Mouse (Mus musculus): Measurements from ENCODE around the gene Clcn5. TPM values are rescaled to one million over a fixed set of nuclear protein-coding genes. Genes with fewer than 3 reads are reported as not detected.
A peak's percentile ranks its signal among the peaks of the same experiment; 100 is the strongest.

The Clcn5 gene
- polyA plus RNA-seq (2015; fragmentation: Nextera tagmentation; extraction: Ambion mirVana) = 11.7 and 12.7 TPM in 2 replicates

- ATAC-seq (ENCODE audit: insufficient read depth, low FRiP score) = peak; percentile 98
- Histone ChIP-seq H3K4me2 (ENCODE audit: low read depth, low read length) (peak within 1 kb of the TSS; percentile 51), H3K36me3 (ENCODE audit: control insufficient read depth, insufficient read depth, low read length) (no peaks in the 10 kb centered on the region), H3K9ac (ENCODE audit: low read length) (peak within 1 kb of the TSS; percentile 80), H3K4me1 (ENCODE audit: control insufficient read depth, insufficient read depth, low read length) (no peaks in the 10 kb centered on the region), H3K9me3 (replicated peaks; ENCODE audit: control insufficient read depth, low read length) (no peaks in the 10 kb centered on the region), H3K27ac (ENCODE audit: low read length) (peak within 1 kb of the TSS; percentile 91), H3K4me3 (replicated peaks; ENCODE audit: low read length) (peak within 1 kb of the TSS; percentile 63), H3K27me3 (ENCODE audit: control insufficient read depth, insufficient read depth, low read length) (no peaks in the 10 kb centered on the region)
- 14% methylated on average over 43 of the region's 43 CpGs for WGBS
These were observed at the start of gene Clcn5 for GRCm38 (mm10) chrX:7319089-7319721. Gene Clcn5 (minus strand): TSS chrX:7319358.

- Histone ChIP-seq H3K4me3 (replicated peaks; ENCODE audit: low read length) (no peak overlapping the region), H3K4me1 (ENCODE audit: control insufficient read depth, insufficient read depth, low read length) (no peaks in the 10 kb centered on the region), H3K9ac (ENCODE audit: low read length) (no peak overlapping the region), H3K9me3 (replicated peaks; ENCODE audit: control insufficient read depth, low read length) (no peaks in the 10 kb centered on the region), H3K36me3 (ENCODE audit: control insufficient read depth, insufficient read depth, low read length) (no peaks in the 10 kb centered on the region), H3K27me3 (ENCODE audit: control insufficient read depth, insufficient read depth, low read length) (no peaks in the 10 kb centered on the region), H3K4me2 (ENCODE audit: low read depth, low read length) (no peak overlapping the region), H3K27ac (ENCODE audit: low read length) (no peak overlapping the region)
- WGBS = 46% methylated on average over 2 of the region's 2 CpGs
- ATAC-seq (ENCODE audit: insufficient read depth, low FRiP score) = no peak
These were observed 6.3 kb upstream of the Clcn5 start for GRCm38 (mm10) chrX:7325455-7325854.

GRCm38 (mm10) chrX:7322288-7322687 is 3.1 kb upstream of the Clcn5 start:
- WGBS = 12% methylated on average over 7 of the region's 7 CpGs
- H3K4me1 ChIP-seq (ENCODE audit: control insufficient read depth, insufficient read depth, low read length) = no peaks in the 10 kb centered on the region
- H3K27me3 ChIP-seq (ENCODE audit: control insufficient read depth, insufficient read depth, low read length) = no peaks in the 10 kb centered on the region
- H3K9me3 ChIP-seq (replicated peaks; ENCODE audit: control insufficient read depth, low read length) = no peaks in the 10 kb centered on the region
- no peak overlapping the region for H3K4me3 ChIP-seq (replicated peaks; ENCODE audit: low read length)
- H3K36me3 ChIP-seq (ENCODE audit: control insufficient read depth, insufficient read depth, low read length) = no peaks in the 10 kb centered on the region
- H3K27ac ChIP-seq (ENCODE audit: low read length) = no peak overlapping the region
- no peak for ATAC-seq (ENCODE audit: insufficient read depth, low FRiP score)
- no peak overlapping the region for H3K9ac ChIP-seq (ENCODE audit: low read length)
- no peak overlapping the region for H3K4me2 ChIP-seq (ENCODE audit: low read depth, low read length)

- no peak overlapping the region for H3K9ac ChIP-seq (ENCODE audit: low read length)
- no peaks in the 10 kb centered on the region for H3K36me3 ChIP-seq (ENCODE audit: control insufficient read depth, insufficient read depth, low read length)
- no peak for ATAC-seq (ENCODE audit: insufficient read depth, low FRiP score)
- no peaks in the 10 kb centered on the region for H3K9me3 ChIP-seq (replicated peaks; ENCODE audit: control insufficient read depth, low read length)
- H3K4me3 ChIP-seq (replicated peaks; ENCODE audit: low read length) = no peak overlapping the region
- no peak overlapping the region for H3K27ac ChIP-seq (ENCODE audit: low read length)
- WGBS = 62% methylated on average over 2 of the region's 2 CpGs
- H3K4me2 ChIP-seq (ENCODE audit: low read depth, low read length) = no peak overlapping the region
- no peaks in the 10 kb centered on the region for H3K27me3 ChIP-seq (ENCODE audit: control insufficient read depth, insufficient read depth, low read length)
- no peaks in the 10 kb centered on the region for H3K4me1 ChIP-seq (ENCODE audit: control insufficient read depth, insufficient read depth, low read length)
These were observed 1.4 kb upstream of the Clcn5 start for GRCm38 (mm10) chrX:7320571-7320970.

- Histone ChIP-seq H3K9me3 (replicated peaks; ENCODE audit: control insufficient read depth, low read length) (no peaks in the 10 kb centered on the region), H3K27ac (ENCODE audit: low read length) (peak overlapping the region; percentile 91), H3K4me1 (ENCODE audit: control insufficient read depth, insufficient read depth, low read length) (no peaks in the 10 kb centered on the region), H3K36me3 (ENCODE audit: control insufficient read depth, insufficient read depth, low read length) (no peaks in the 10 kb centered on the region), H3K4me2 (ENCODE audit: low read depth, low read length) (peak overlapping the region; percentile 51), H3K9ac (ENCODE audit: low read length) (peak overlapping the region; percentile 80), H3K4me3 (replicated peaks; ENCODE audit: low read length) (peak overlapping the region; percentile 63), H3K27me3 (ENCODE audit: control insufficient read depth, insufficient read depth, low read length) (no peaks in the 10 kb centered on the region)
- peak; percentile 72; the same call in 1 of the 2 replicates for ATAC-seq (ENCODE audit: insufficient read depth, low FRiP score)
- WGBS = 16% methylated on average over 37 of the region's 37 CpGs
These were observed 570 bp downstream of the Clcn5 start for GRCm38 (mm10) chrX:7318551-7319025.

- Histone ChIP-seq H3K27me3 (ENCODE audit: control insufficient read depth, insufficient read depth, low read length) (no peaks in the 10 kb centered on the region), H3K9ac (ENCODE audit: low read length) (no peak overlapping the region), H3K4me3 (replicated peaks; ENCODE audit: low read length) (no peak overlapping the region), H3K4me1 (ENCODE audit: control insufficient read depth, insufficient read depth, low read length) (no peaks in the 10 kb centered on the region), H3K4me2 (ENCODE audit: low read depth, low read length) (no peak overlapping the region), H3K9me3 (replicated peaks; ENCODE audit: control insufficient read depth, low read length) (no peaks in the 10 kb centered on the region), H3K36me3 (ENCODE audit: control insufficient read depth, insufficient read depth, low read length) (no peaks in the 10 kb centered on the region), H3K27ac (ENCODE audit: low read length) (no peak overlapping the region)
- WGBS = 43% methylated on average over 10 of the region's 10 CpGs
- no peak for ATAC-seq (ENCODE audit: insufficient read depth, low FRiP score)
These were observed 4.0 kb downstream of the Clcn5 start for GRCm38 (mm10) chrX:7315115-7315514.

- Histone ChIP-seq H3K27ac (ENCODE audit: low read length) (no peak overlapping the region), H3K4me2 (ENCODE audit: low read depth, low read length) (no peak overlapping the region), H3K9me3 (replicated peaks; ENCODE audit: control insufficient read depth, low read length) (no peaks in the 10 kb centered on the region), H3K27me3 (ENCODE audit: control insufficient read depth, insufficient read depth, low read length) (no peaks in the 10 kb centered on the region), H3K9ac (ENCODE audit: low read length) (no peak overlapping the region), H3K36me3 (ENCODE audit: control insufficient read depth, insufficient read depth, low read length) (no peaks in the 10 kb centered on the region), H3K4me1 (ENCODE audit: control insufficient read depth, insufficient read depth, low read length) (no peaks in the 10 kb centered on the region), H3K4me3 (replicated peaks; ENCODE audit: low read length) (no peak overlapping the region)
- ATAC-seq (ENCODE audit: insufficient read depth, low FRiP score) = no peak
- 62% methylated on average over 4 of the region's 4 CpGs for WGBS
These were observed 4.5 kb downstream of the Clcn5 start for GRCm38 (mm10) chrX:7314645-7315044.

- no peaks in the 10 kb centered on the region for H3K27me3 ChIP-seq (ENCODE audit: control insufficient read depth, insufficient read depth, low read length)
- WGBS = 27% methylated on average over 2 of the region's 2 CpGs
- H3K4me3 ChIP-seq (replicated peaks; ENCODE audit: low read length) = no peak overlapping the region
- no peak overlapping the region for H3K9ac ChIP-seq (ENCODE audit: low read length)
- H3K4me1 ChIP-seq (ENCODE audit: control insufficient read depth, insufficient read depth, low read length) = no peaks in the 10 kb centered on the region
- H3K27ac ChIP-seq (ENCODE audit: low read length) = no peak overlapping the region
- H3K9me3 ChIP-seq (replicated peaks; ENCODE audit: control insufficient read depth, low read length) = no peaks in the 10 kb centered on the region
- H3K4me2 ChIP-seq (ENCODE audit: low read depth, low read length) = no peak overlapping the region
- ATAC-seq (ENCODE audit: insufficient read depth, low FRiP score) = no peak
- H3K36me3 ChIP-seq (ENCODE audit: control insufficient read depth, insufficient read depth, low read length) = no peaks in the 10 kb centered on the region
These were observed 10.9 kb downstream of the Clcn5 start for GRCm38 (mm10) chrX:7308242-7308641.

GRCm38 (mm10) chrX:7306861-7307260 is 12.3 kb downstream of the Clcn5 start:
- no peak for ATAC-seq (ENCODE audit: insufficient read depth, low FRiP score)
- WGBS = 62% methylated on average over 4 of the region's 5 CpGs
- H3K4me2 ChIP-seq (ENCODE audit: low read depth, low read length) = no peak overlapping the region
- no peaks in the 10 kb centered on the region for H3K4me1 ChIP-seq (ENCODE audit: control insufficient read depth, insufficient read depth, low read length)
- H3K9me3 ChIP-seq (replicated peaks; ENCODE audit: control insufficient read depth, low read length) = no peaks in the 10 kb centered on the region
- no peaks in the 10 kb centered on the region for H3K27me3 ChIP-seq (ENCODE audit: control insufficient read depth, insufficient read depth, low read length)
- H3K27ac ChIP-seq (ENCODE audit: low read length) = no peak overlapping the region
- no peak overlapping the region for H3K9ac ChIP-seq (ENCODE audit: low read length)
- H3K36me3 ChIP-seq (ENCODE audit: control insufficient read depth, insufficient read depth, low read length) = no peaks in the 10 kb centered on the region
- no peak overlapping the region for H3K4me3 ChIP-seq (replicated peaks; ENCODE audit: low read length)

Measured in stomach, embryonic 16.5 days (tissue).